Mouse (Mus musculus) heart, adult 2 months (tissue): ENCODE measurements around the gene Plekhm3.

ENCODE experiments used
- CTCF ChIP-seq: fragments of 200-600 bp; IDR thresholded peaks from 2 replicates; pipeline ENCODE4 v1.8.1; 2022; ENCODE audit warnings: antibody characterized with exemption, mild to moderate bottlenecking, moderate library complexity
- EP300 ChIP-seq: fragments of 200-500 bp; IDR thresholded peaks from 2 replicates; pipeline ENCODE4 v1.6.1; 2011; ENCODE audit warnings: low read depth, low read length, control low read depth; ENCODE audit not compliant: insufficient read depth
- POLR2A ChIP-seq: fragments of 200-500 bp; IDR thresholded peaks from 2 replicates; pipeline ENCODE4 v1.6.1; 2011; ENCODE audit warnings: mild to moderate bottlenecking, low read depth, low read length, control low read depth; ENCODE audit not compliant: insufficient read depth

GRCm38 (mm10) chr1:64886718-64887117, 69.9 kb downstream of the Plekhm3 start:
- no peak for TF ChIP-seq POLR2A
- TF ChIP-seq CTCF = no peak
- no peak for TF ChIP-seq EP300
